Mouse (Mus musculus): ENCODE data around the gene H2-Ob.

GRCm38 (mm10) chr17:34217986-34218385 is 20.7 kb upstream of the H2-Ob start:
- TF ChIP-seq POLR2A (IDR thresholded peaks at IDR 0.05; ENCODE audit: borderline replicate concordance, control insufficient read depth, low read depth, low read length), result no peak
- TF ChIP-seq CTCF (IDR thresholded peaks at IDR 0.05; ENCODE audit: control insufficient read depth, insufficient read depth, low read length), result no peak

Data from bone marrow, adult 2 months (tissue).